Mouse (Mus musculus) limb, embryonic 14.5 days (tissue): ENCODE data around the gene Hist1h3d. TPM values are rescaled to one million over a fixed set of nuclear protein-coding genes. Genes with fewer than 3 reads are reported as not detected.
A peak's percentile ranks its signal among the peaks of the same experiment; 100 is the strongest.
"Not testable (repeated sequence)": the region's sequence is repeated elsewhere in the genome, so short reads cannot be mapped to it uniquely, and the experiment has no call there.

Experiments used
- ATAC-seq: fragments of 200-750 bp; cut with Nextera tagmentation; 2 replicates; pipeline ENCODE4 v1.8.0; 2017; ENCODE audit warnings: low read depth, moderate number of reproducible peaks, moderate TSS enrichment; ENCODE audit not compliant: low FRiP score
- DNase-seq: peaks from one replicate; pipeline ENCODE4 v3.0.0-alpha.2; 2015; ENCODE audit warnings: low spot score
- H3K27ac ChIP-seq: fragments of 300-500 bp; sonication (generic); replicated peaks from 2 replicates; pipeline ENCODE4 v1.5.1; 2014; ENCODE audit warnings: low read depth, mild to moderate bottlenecking, low read length, moderate library complexity, mixed read lengths
- H3K27me3 ChIP-seq: fragments of 300-500 bp; sonication (generic); 2 replicates; pipeline ENCODE4 v1.6.1; 2014; ENCODE audit warnings: low read length, mixed read lengths; ENCODE audit not compliant: control insufficient read depth, insufficient read depth
- H3K36me3 ChIP-seq: fragments of 300-500 bp; sonication (generic); 2 replicates; pipeline ENCODE4 v1.6.1; 2014; ENCODE audit warnings: mild to moderate bottlenecking, low read length, moderate library complexity, mixed read lengths; ENCODE audit not compliant: control insufficient read depth, insufficient read depth
- H3K4me1 ChIP-seq: fragments of 300-500 bp; sonication (generic); 2 replicates; pipeline ENCODE4 v1.6.1; 2014; ENCODE audit warnings: antibody characterized with exemption, low read length, mixed read lengths; ENCODE audit not compliant: control insufficient read depth, insufficient read depth
- H3K4me2 ChIP-seq: fragments of 300-500 bp; sonication (generic); replicated peaks from 2 replicates; pipeline ENCODE4 v1.6.1; 2014; ENCODE audit warnings: low read depth, mild to moderate bottlenecking, low read length, moderate library complexity; ENCODE audit not compliant: severe bottlenecking
- H3K4me3 ChIP-seq: fragments of 300-500 bp; sonication (generic); replicated peaks from 2 replicates; pipeline ENCODE4 v1.5.1; 2014; ENCODE audit warnings: low read length
- H3K9ac ChIP-seq: fragments of 300-500 bp; sonication (generic); 2 replicates; pipeline ENCODE4 v1.6.1; 2014; ENCODE audit warnings: mild to moderate bottlenecking, low read depth, low read length, moderate library complexity; ENCODE audit not compliant: severe bottlenecking
- H3K9me3 ChIP-seq: fragments of 300-500 bp; sonication (generic); 2 replicates; pipeline ENCODE4 v1.6.1; 2016; ENCODE audit warnings: low read length; ENCODE audit not compliant: control insufficient read depth
- POLR2A ChIP-seq: fragments of 200-500 bp; IDR thresholded peaks from 2 replicates; pipeline ENCODE4 v1.8.0; 2012; ENCODE audit warnings: inconsistent platforms, mild to moderate bottlenecking, moderate library complexity, borderline replicate concordance; ENCODE audit not compliant: insufficient read depth, insufficient read length; ENCODE audit errors: extremely low read depth
- WGBS: fragments of 180-500 bp; shearing (Covaris S2); extraction: QIAGEN DNeasy Blood & Tissue Kit; methylation state at CpG from one replicate; pipeline ENCODE4 v1.1.7; 2014; 5-methylcytosine and 5-hydroxymethylcytosine counted together
- polyA plus RNA-seq, 2 experiments: library from polyadenylated mRNA; depleted of rRNA in 1 of 2; stranded (reverse) in 1 of 2; unstranded in 1 of 2; fragments of >200 nt; fragmentation: Nextera tagmentation in 1 of 2; extraction: Ambion mirVana in 1 of 2; gene quantifications; 2 replicates each; pipeline versions ENCODE4 v1.2.1 to v1.2.3; 2012 to 2014

Hist1h3d gene
- polyA plus RNA-seq, 2 experiments: 6.8 to 30.0 TPM

- Histone ChIP-seq H3K9ac (peak overlapping the region; percentile 50), H3K4me2 (peak overlapping the region; percentile 80), H3K36me3 (no peaks in the 10 kb centered on the region), H3K9me3 (no peaks in the 10 kb centered on the region), H3K4me1 (peaks cover 21% of the 10 kb centered on the region), H3K27me3 (no peaks in the 10 kb centered on the region), H3K27ac (peak overlapping the region; percentile 94), H3K4me3 (peak overlapping the region; percentile 45)
- no peak for ATAC-seq
- no peak for TF ChIP-seq POLR2A
- DNase-seq: no peak
- 1% methylated on average over 20 of the region's 22 CpGs for WGBS
These were observed 10.8 kb downstream of the Hist1h3d start for GRCm38 (mm10) chr13:23586099-23586939.

GRCm38 (mm10) chr13:23586940-23587225, 11.3 kb downstream of the Hist1h3d start:
- peak overlapping the region; percentile 45 for H3K4me3 ChIP-seq
- peak overlapping the region; percentile 90 for H3K27ac ChIP-seq
- no peaks in the 10 kb centered on the region for H3K9me3 ChIP-seq
- H3K36me3 ChIP-seq: no peaks in the 10 kb centered on the region
- no peak for ATAC-seq
- WGBS: 0% methylated on average over 1 of the region's 1 CpGs
- H3K4me2 ChIP-seq: peak overlapping the region; percentile 80
- DNase-seq: no peak
- TF ChIP-seq POLR2A: no peak
- no peaks in the 10 kb centered on the region for H3K27me3 ChIP-seq
- H3K9ac ChIP-seq: peak overlapping the region; percentile 50
- H3K4me1 ChIP-seq: peaks cover 20% of the 10 kb centered on the region

- no peak for DNase-seq
- 93% methylated on average over 7 of the region's 7 CpGs for WGBS
These were observed 15.6 kb downstream of the Hist1h3d start for GRCm38 (mm10) chr13:23591206-23591605.

GRCm38 (mm10) chr13:23591886-23592285, 16.3 kb downstream of the Hist1h3d start:
- not testable (repeated sequence) for H3K9ac ChIP-seq, ATAC-seq, DNase-seq, H3K4me3 ChIP-seq, H3K27me3 ChIP-seq, H3K27ac ChIP-seq, H3K36me3 ChIP-seq, H3K4me2 ChIP-seq, H3K9me3 ChIP-seq
- peaks cover 11% of the 10 kb centered on the region for H3K4me1 ChIP-seq
- WGBS: 80% methylated on average over 6 of the region's 7 CpGs

More at GRCm38 (mm10) chr13:23591206-23591605, 15.6 kb downstream of the Hist1h3d start:
- no peak for ATAC-seq
- Histone ChIP-seq H3K4me1 (peaks cover 16% of the 10 kb centered on the region), H3K27me3 (no peaks in the 10 kb centered on the region), H3K27ac (no peak overlapping the region), H3K36me3 (no peaks in the 10 kb centered on the region), H3K4me2 (no peak overlapping the region), H3K9ac (no peak overlapping the region), H3K9me3 (no peaks in the 10 kb centered on the region), H3K4me3 (no peak overlapping the region)
- no peak for TF ChIP-seq POLR2A

- TF ChIP-seq POLR2A: no peak
These were observed 17.1 kb downstream of the Hist1h3d start for GRCm38 (mm10) chr13:23592614-23593013.

More at GRCm38 (mm10) chr13:23592614-23593013, 17.1 kb downstream of the Hist1h3d start:
- DNase-seq (no peak), ATAC-seq (no peak)
- Histone ChIP-seq H3K27ac (peak overlapping the region; percentile 50; the same call in 1 of the 2 replicates), H3K4me3 (no peak overlapping the region), H3K9me3 (no peaks in the 10 kb centered on the region), H3K36me3 (no peaks in the 10 kb centered on the region), H3K27me3 (no peaks in the 10 kb centered on the region), H3K4me2 (no peak overlapping the region), H3K9ac (no peak overlapping the region), H3K4me1 (peaks cover 8% of the 10 kb centered on the region; the same call in 1 of the 2 replicates)
- 38% methylated on average over 7 of the region's 7 CpGs for WGBS
